Mouse (Mus musculus) gonadal fat pad, adult 2 months (tissue): ENCODE measurements around the gene Osbpl11. TPM values are rescaled to one million over a fixed set of nuclear protein-coding genes. Genes with fewer than 3 reads are reported as not detected.
"Not testable (repeated sequence)": the region's sequence is repeated elsewhere in the genome, so short reads cannot be mapped to it uniquely, and the experiment has no call there.

ENCODE experiments used
- DNase-seq: peaks from one replicate; pipeline ENCODE4 v3.0.0-alpha.2; 2012; ENCODE audit warnings: low read depth
- polyA plus RNA-seq: library from polyadenylated mRNA; depleted of rRNA; stranded (reverse); fragments of >200 nt; gene quantifications from 2 replicates; pipeline ENCODE4 v1.2.3, GENCODE M21; 2012

The Osbpl11 gene
- polyA plus RNA-seq, 1 experiment, result 21.9 TPM

- DNase-seq, result no peak
These were observed 7.1 kb upstream of the Osbpl11 start for GRCm38 (mm10) chr16:33177722-33178121.

- no peak for DNase-seq
These were observed 6.4 kb upstream of the Osbpl11 start for GRCm38 (mm10) chr16:33178278-33179074.

- DNase-seq, result not testable (repeated sequence)
These were observed 5.6 kb upstream of the Osbpl11 start for GRCm38 (mm10) chr16:33179222-33179621.

- no peak for DNase-seq
These were observed 5.0 kb upstream of the Osbpl11 start for GRCm38 (mm10) chr16:33179911-33180310.

GRCm38 (mm10) chr16:33180793-33181192 is 4.1 kb upstream of the Osbpl11 start:
- DNase-seq, result no peak

GRCm38 (mm10) chr16:33185261-33186046 is 583 bp downstream of the Osbpl11 start:
- DNase-seq, result no peak

GRCm38 (mm10) chr16:33186134-33186533 is 1.3 kb downstream of the Osbpl11 start:
- no peak for DNase-seq

- no peak for DNase-seq
These were observed 3.2 kb downstream of the Osbpl11 start for GRCm38 (mm10) chr16:33188076-33188475.

GRCm38 (mm10) chr16:33191671-33192091 is 6.8 kb downstream of the Osbpl11 start:
- DNase-seq, result peak; percentile 98

GRCm38 (mm10) chr16:33192280-33192679 is 7.4 kb downstream of the Osbpl11 start:
- DNase-seq, result no peak

- DNase-seq, result no peak
These were observed 8.8 kb downstream of the Osbpl11 start for GRCm38 (mm10) chr16:33193649-33194048.

- no peak for DNase-seq
These were observed 10.9 kb downstream of the Osbpl11 start for GRCm38 (mm10) chr16:33195686-33196313.

- no peak for DNase-seq
These were observed 11.7 kb downstream of the Osbpl11 start for GRCm38 (mm10) chr16:33196578-33196977.

- DNase-seq, result no peak
These were observed 15.7 kb downstream of the Osbpl11 start for GRCm38 (mm10) chr16:33200589-33200988.

GRCm38 (mm10) chr16:33210812-33211211 is 25.9 kb downstream of the Osbpl11 start:
- DNase-seq, result no peak

GRCm38 (mm10) chr16:33216313-33217003 is 31.6 kb downstream of the Osbpl11 start:
- DNase-seq, result no peak

- DNase-seq, result not testable (repeated sequence)
These were observed 32.7 kb downstream of the Osbpl11 start for GRCm38 (mm10) chr16:33217553-33218085.

GRCm38 (mm10) chr16:33222482-33222881 is 37.6 kb downstream of the Osbpl11 start:
- no peak for DNase-seq

GRCm38 (mm10) chr16:33224381-33224780 is 39.5 kb downstream of the Osbpl11 start:
- no peak for DNase-seq

- no peak for DNase-seq
These were observed 49.3 kb downstream of the Osbpl11 start for GRCm38 (mm10) chr16:33234128-33234527.

- no peak for DNase-seq
These were observed 51.3 kb downstream of the Osbpl11 start for GRCm38 (mm10) chr16:33236151-33236550.
